Mouse (Mus musculus) NIH3T3 (cell line): ENCODE results near the gene Trio.
A peak's percentile ranks its signal among the peaks of the same experiment; 100 is the strongest.

Source experiments
- DNase-seq: peaks from one replicate; pipeline ENCODE4 v3.0.0-alpha.2; 2012; ENCODE audit warnings: low read depth

Trio gene

GRCm38 (mm10) chr15:27774481-27774880 lies 251.2 kb downstream of the Trio start:
- DNase-seq, result no peak

GRCm38 (mm10) chr15:27772125-27772627 lies 253.5 kb downstream of the Trio start:
- no peak for DNase-seq

DNA sequence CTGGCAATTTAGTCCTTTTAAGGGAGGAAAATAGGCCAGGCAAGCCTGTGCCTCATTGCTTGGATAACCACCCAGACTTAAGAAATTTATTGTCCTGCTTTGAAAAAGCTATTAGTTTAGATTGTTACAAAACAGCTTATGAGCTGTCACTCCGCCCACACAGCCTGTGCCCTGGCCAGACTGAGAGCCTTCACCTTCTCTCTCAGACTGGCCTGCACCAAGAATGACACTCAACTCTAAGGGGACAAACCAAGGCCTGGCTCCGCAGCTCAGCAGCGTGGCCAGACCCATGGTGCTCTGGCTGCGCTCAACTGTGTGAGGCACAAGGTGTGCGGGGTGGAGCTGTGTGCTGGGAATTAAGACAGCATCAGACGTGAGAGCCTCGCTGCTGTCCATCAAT lies 254.1 kb downstream of the Trio start:
- peak; percentile 70 for DNase-seq

DNA sequence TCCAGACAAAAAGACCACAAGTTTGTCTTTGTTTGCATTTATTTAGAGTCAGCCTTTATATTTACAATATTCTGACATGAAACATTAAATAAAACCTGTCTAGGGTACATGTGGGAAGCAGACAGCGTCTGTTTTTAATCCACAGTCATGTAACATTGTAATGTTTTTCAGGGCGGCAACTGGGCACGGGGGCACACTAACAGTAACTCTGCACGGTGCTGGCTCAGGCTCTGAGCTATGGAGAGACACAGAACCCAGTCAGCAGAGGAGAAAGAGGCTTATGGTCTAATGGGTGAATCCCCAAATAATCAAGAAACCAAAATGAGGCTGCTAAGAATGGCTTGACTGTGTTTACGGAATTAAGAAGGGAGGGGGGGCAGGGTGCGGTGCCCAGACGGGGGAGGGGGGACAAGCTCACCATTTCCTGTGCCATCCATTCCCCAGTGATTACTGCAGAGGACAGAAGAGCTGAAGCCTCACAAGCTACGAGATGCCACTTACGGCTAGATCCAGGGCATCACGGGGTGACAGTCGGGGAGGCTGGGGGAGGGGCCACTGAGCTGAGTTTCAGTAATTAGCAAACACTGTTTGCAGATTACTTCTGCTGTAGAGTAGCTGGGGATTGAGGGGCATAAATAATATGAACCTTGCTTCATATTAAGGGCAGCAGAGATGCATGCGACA lies 255.0 kb downstream of the Trio start:
- no peak for DNase-seq

GRCm38 (mm10) chr15:27761416-27761815 lies 264.2 kb downstream of the Trio start:
- no peak for DNase-seq

DNA sequence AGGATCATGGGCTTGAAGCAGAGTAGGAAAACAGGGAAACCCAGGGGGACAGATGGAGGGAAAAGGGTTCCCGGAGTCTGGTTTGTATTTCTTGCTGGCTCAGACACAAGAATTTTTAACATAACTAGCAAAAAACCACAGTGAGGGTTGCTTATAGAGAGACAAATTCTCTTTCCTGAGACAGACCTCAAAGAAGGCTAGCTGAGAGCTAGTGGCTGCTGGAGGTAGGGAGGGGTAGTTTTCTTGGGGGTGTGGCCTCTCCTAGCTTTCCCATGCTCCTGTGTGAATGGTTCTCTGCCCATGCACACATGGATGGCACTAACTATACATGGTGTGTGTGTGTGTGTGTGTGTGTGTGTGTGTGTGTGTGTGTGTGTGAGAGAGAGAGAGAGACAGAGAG lies 265.0 kb downstream of the Trio start:
- DNase-seq, result peak; percentile 71

- no peak for DNase-seq
These were observed 265.8 kb downstream of the Trio start for GRCm38 (mm10) chr15:27759890-27760289.

GRCm38 (mm10) chr15:27758680-27759079 lies 267.0 kb downstream of the Trio start:
- no peak for DNase-seq

GRCm38 (mm10) chr15:27756426-27756825 lies 269.2 kb downstream of the Trio start:
- DNase-seq, result no peak

GRCm38 (mm10) chr15:27754571-27755260 lies 270.9 kb downstream of the Trio start:
- peak; percentile 19 for DNase-seq

DNA sequence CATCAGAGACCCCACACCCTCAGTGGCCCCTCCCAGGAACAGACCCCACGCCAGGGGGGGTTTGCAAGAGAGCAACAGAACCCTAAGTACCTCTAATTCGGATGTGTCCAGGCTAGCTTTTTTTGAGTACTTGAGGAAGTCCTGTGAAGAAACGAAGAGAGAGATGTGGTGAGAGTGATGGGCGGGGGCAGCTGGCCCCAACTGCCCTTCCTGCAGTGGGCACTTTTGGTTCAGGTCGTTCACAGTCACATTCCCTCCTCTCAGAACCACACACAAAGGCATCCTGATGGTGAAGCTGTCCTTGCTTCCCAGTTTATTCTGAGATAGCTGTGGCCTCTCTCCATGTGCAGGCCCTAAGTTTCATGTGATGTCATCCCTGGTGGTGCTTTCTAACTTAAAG lies 271.7 kb downstream of the Trio start:
- DNase-seq, result no peak

- DNase-seq, result peak; percentile 71
These were observed 272.8 kb downstream of the Trio start for GRCm38 (mm10) chr15:27752677-27753342.

DNA sequence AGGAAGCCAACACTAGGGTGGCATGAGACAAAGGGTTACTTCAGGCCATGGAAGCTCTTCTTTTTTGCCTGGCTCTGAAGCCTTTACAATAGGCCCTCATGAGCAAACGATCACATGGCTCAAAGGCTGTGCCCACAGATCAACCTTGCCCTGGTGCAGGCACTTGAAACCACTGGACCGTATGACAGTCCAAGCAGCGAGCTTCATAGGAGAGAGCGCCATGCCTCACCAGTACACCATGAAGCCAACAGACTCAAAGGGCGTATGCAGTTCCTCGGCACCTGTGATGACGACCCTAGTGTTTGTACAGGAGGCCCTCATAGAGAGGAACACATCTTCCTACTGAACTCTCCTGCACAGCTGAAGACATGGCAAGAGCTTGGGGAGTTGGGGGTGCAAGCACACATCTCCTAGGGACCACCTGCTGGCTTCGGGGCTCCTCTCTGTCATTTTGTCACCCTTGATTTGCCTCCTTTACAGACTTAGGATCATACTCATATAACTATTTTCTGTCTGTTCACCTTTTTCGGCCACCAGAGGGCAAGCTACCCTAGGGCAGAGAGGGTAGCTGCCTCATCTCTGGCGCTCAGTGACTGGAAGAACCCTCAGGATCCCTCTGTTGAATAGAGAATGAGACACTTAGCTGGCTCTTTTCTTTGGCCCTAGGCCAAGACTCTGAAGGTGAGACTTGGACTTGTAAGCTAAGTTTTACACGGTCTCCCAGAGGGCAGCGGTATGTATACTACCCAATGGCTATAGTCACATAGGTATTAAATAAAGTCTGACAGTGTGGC lies 273.8 kb downstream of the Trio start:
- peak; percentile 81 for DNase-seq

DNA sequence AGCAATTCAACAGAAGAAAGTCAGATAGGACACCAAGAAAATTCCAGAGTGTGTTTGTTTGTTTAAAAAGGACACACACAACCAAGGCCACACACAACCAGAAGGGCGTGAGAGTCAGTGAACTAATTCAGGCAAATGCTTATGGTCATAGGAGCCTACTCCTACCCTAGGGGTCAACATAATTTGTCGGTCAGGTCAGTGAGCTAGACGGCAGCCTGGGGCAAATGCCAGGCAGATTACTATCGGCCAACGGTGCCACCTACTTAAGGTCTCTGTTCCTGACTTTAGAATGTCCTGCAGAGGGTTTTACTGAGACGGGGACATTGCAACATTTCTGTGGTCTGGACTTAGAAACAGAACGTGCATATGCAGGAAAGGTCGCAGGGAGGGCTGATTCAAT lies 276.9 kb downstream of the Trio start:
- no peak for DNase-seq

DNA sequence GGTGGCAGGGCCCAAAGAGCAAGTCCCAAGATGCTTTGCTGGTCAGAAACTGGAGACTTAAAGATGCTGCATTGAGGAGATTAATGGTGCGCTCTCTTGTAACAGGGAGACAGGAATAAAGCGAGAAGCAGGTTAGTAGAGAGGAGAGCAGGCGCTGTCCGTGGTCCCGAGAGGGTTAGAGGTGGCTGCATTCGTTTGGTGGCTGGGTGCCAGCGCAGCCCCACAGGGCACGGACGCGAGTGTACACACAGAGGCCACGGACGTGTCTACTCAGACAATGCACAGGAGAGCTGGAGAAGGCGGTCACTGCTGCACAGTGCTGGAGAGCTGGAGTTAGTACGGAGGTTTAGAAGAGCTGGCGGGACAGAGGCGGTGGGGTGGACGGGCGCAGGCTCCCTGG lies 278.1 kb downstream of the Trio start:
- DNase-seq, result no peak

GRCm38 (mm10) chr15:27744995-27745394 lies 280.7 kb downstream of the Trio start:
- DNase-seq, result no peak

DNA sequence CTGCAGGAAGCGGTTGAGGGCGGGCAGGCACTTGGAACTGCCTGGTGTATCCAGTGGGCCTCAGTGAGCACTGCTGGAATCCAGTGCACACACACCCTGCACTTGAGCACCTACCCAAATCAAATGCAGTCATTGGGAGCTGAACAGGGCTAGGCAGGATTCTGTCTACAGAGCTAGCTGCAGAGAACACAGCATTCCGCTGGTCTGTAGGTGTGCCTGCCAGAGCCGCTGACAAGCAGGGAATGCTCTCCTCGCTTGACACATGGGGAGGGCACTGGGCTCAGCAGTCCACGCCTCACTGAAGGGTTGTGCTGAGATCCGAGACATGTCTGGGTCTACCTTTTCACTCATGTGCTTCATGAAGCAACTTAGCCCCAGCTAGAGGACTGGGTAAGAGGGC lies 285.6 kb downstream of the Trio start:
- no peak for DNase-seq

DNA sequence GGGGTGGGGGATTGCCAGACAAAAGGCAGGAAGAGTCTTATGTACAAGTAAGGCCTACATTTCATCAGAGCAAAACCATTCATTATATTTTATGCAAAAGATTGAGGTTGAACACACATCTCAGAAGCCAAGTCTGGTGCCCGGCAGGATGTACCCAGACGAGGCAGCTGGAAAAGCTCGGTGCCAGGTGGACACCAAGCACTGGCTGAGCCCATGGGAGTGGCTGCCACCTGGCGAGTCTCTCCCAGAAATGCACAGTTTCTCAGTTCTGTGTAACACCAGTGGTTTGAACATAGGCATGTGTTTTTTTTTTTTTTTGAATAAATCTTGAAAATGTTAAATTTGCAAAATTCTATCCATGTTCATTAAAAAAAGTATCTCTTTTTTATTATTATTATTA lies 293.8 kb downstream of the Trio start:
- DNase-seq, result no peak

- DNase-seq, result no peak
These were observed 299.4 kb downstream of the Trio start for GRCm38 (mm10) chr15:27726228-27726627.

GRCm38 (mm10) chr15:27724796-27725680 lies 300.6 kb downstream of the Trio start:
- DNase-seq, result no peak

- no peak for DNase-seq
These were observed 301.4 kb downstream of the Trio start for GRCm38 (mm10) chr15:27724298-27724697.
